Mouse (Mus musculus) CH12.LX (cell line): Measurements from ENCODE around the gene Ifrd1. TPM values are rescaled to one million over a fixed set of nuclear protein-coding genes. Genes with fewer than 3 reads are reported as not detected.

ENCODE experiments used
- DNase-seq: peaks from one replicate; pipeline ENCODE4 v3.0.0-alpha.2; 2013; ENCODE audit errors: extremely low read depth
- H3K27ac ChIP-seq: 2 replicates; pipeline ENCODE4 v1.5.1; 2012; ENCODE audit warnings: low read depth, mild to moderate bottlenecking, control low read depth, moderate library complexity; ENCODE audit not compliant: insufficient read depth
- H3K27me3 ChIP-seq: replicated peaks from 2 replicates; pipeline ENCODE3; 2012; ENCODE audit warnings: inconsistent platforms
- H3K36me3 ChIP-seq, 2 experiments: replicated peaks in 1 of 2; 2 replicates each; pipeline versions ENCODE3 to v1.6.1; 2012; ENCODE audit warnings: inconsistent platforms in 1 of 2, low read length in 1 of 2, mild to moderate bottlenecking in 1 of 2, mixed read lengths in 1 of 2, moderate library complexity in 1 of 2; ENCODE audit not compliant: control insufficient read depth in 1 of 2, insufficient read depth in 1 of 2
- H3K4me1 ChIP-seq, 2 experiments: 2 replicates each; pipeline ENCODE4 v1.6.1; 2012; ENCODE audit warnings: inconsistent platforms in 1 of 2, moderate library complexity in 1 of 2; ENCODE audit not compliant: insufficient read depth in 2 of 2, control insufficient read depth in 1 of 2
- H3K4me2 ChIP-seq: 2 replicates; pipeline ENCODE4 v1.6.1; 2012; ENCODE audit warnings: low read depth, mild to moderate bottlenecking, control low read depth; ENCODE audit not compliant: poor library complexity, insufficient read depth, severe bottlenecking
- H3K4me3 ChIP-seq, 3 experiments: fragments of 150-350 bp in 1 of 3; sonication (generic) in 1 of 3; replicated peaks in 1 of 3; 2 replicates each; pipeline versions ENCODE3 to v1.5.1; 2011 to 2012; ENCODE audit warnings: low read depth in 2 of 3, low read length in 2 of 3, mild to moderate bottlenecking in 2 of 3, moderate library complexity in 2 of 3, control low read depth in 1 of 3, improper control_type of control experiment in 1 of 3, inconsistent platforms in 1 of 3, mixed read lengths in 1 of 3; ENCODE audit not compliant: poor library complexity in 1 of 3
- H3K79me2 ChIP-seq: replicated peaks from 2 replicates; pipeline ENCODE4 v1.6.1; 2012; ENCODE audit warnings: mild to moderate bottlenecking, moderate library complexity; ENCODE audit not compliant: control insufficient read depth, poor library complexity, insufficient read depth, severe bottlenecking; ENCODE audit errors: extremely low read depth
- H3K9ac ChIP-seq: 2 replicates; pipeline ENCODE4 v1.6.1; 2012; ENCODE audit warnings: low read depth, mild to moderate bottlenecking, control low read depth, moderate library complexity; ENCODE audit not compliant: insufficient read depth
- H3K9me3 ChIP-seq: replicated peaks from 2 replicates; pipeline ENCODE3; 2012; ENCODE audit warnings: low read length, inconsistent platforms, mixed read lengths
- BHLHE40 ChIP-seq: IDR thresholded peaks from 2 replicates; pipeline ENCODE4 v1.6.1; 2011; ENCODE audit warnings: mild to moderate bottlenecking, low read depth, low read length, improper control_type of control experiment
- CHD1 ChIP-seq: IDR thresholded peaks from 2 replicates; pipeline ENCODE4 v1.6.1; 2012; ENCODE audit warnings: low read depth, low read length, improper control_type of control experiment, inconsistent platforms
- CHD2 ChIP-seq: IDR thresholded peaks from 2 replicates; pipeline ENCODE4 v1.6.1; 2011; ENCODE audit warnings: low read length, improper control_type of control experiment
- CTCF ChIP-seq, 2 experiments: IDR thresholded peaks in 1 of 2; conservative IDR thresholded peaks in 1 of 2; 2 replicates each; pipeline ENCODE4 v1.5.1; 2011 to 2012; ENCODE audit warnings: low read depth in 2 of 2, low read length in 2 of 2, improper control_type of control experiment in 1 of 2, inconsistent platforms in 1 of 2, mild to moderate bottlenecking in 1 of 2, moderate library complexity in 1 of 2
- ELF1 ChIP-seq: IDR thresholded peaks from 2 replicates; pipeline ENCODE4 v1.6.1; 2014; ENCODE audit warnings: low read depth, mild to moderate bottlenecking, inconsistent platforms, low read length, improper control_type of control experiment
- EP300 ChIP-seq: IDR thresholded peaks from 2 replicates; pipeline ENCODE4 v1.6.1; 2011; ENCODE audit warnings: low read length, improper control_type of control experiment
- IRF4 ChIP-seq: IDR thresholded peaks from 2 replicates; pipeline ENCODE4 v1.6.1; 2014; ENCODE audit warnings: low read depth, mild to moderate bottlenecking, inconsistent platforms, low read length, improper control_type of control experiment
- JUN ChIP-seq: IDR thresholded peaks from 2 replicates; pipeline ENCODE4 v1.6.1; 2011; ENCODE audit warnings: low read depth, mild to moderate bottlenecking, low read length, improper control_type of control experiment, moderate library complexity; ENCODE audit not compliant: insufficient read depth
- MAFK ChIP-seq: IDR thresholded peaks from 2 replicates; pipeline ENCODE4 v1.6.1; 2011; ENCODE audit warnings: low read length, improper control_type of control experiment; ENCODE audit not compliant: insufficient replicate concordance
- MAZ ChIP-seq: IDR thresholded peaks from 2 replicates; pipeline ENCODE4 v1.6.1; 2012; ENCODE audit warnings: low read depth, mild to moderate bottlenecking, inconsistent platforms, low read length, improper control_type of control experiment, moderate library complexity
- MXI1 ChIP-seq: IDR thresholded peaks from 2 replicates; pipeline ENCODE4 v1.6.1; 2011; ENCODE audit warnings: mild to moderate bottlenecking, low read depth, low read length, improper control_type of control experiment
- MYC ChIP-seq: IDR thresholded peaks from 2 replicates; pipeline ENCODE4 v1.6.1; 2011; ENCODE audit warnings: low read depth, mild to moderate bottlenecking, improper control_type of control experiment, low read length
- NELFE ChIP-seq: IDR thresholded peaks from 2 replicates; pipeline ENCODE4 v1.6.1; 2011; ENCODE audit warnings: low read depth, low read length, improper control_type of control experiment
- POLR2A ChIP-seq: IDR thresholded peaks from 2 replicates; pipeline ENCODE4 v1.6.1; 2011; ENCODE audit warnings: low read depth, mild to moderate bottlenecking, improper control_type of control experiment, low read length
- RAD21 ChIP-seq: IDR thresholded peaks from 2 replicates; pipeline ENCODE4 v1.6.1; 2011; ENCODE audit warnings: low read depth, mild to moderate bottlenecking, low read length, improper control_type of control experiment, moderate library complexity
- SMC3 ChIP-seq: IDR thresholded peaks from 2 replicates; pipeline ENCODE4 v1.6.1; 2011; ENCODE audit warnings: low read depth, low read length, improper control_type of control experiment
- TBP ChIP-seq: conservative IDR thresholded peaks from 2 replicates; pipeline ENCODE4 v1.6.1; 2011; ENCODE audit warnings: low read depth, low read length, improper control_type of control experiment
- UBTF ChIP-seq: IDR thresholded peaks from 2 replicates; pipeline ENCODE4 v1.6.1; 2012; ENCODE audit warnings: low read depth, mild to moderate bottlenecking, inconsistent platforms, low read length, improper control_type of control experiment, moderate library complexity
- USF2 ChIP-seq: conservative IDR thresholded peaks from 2 replicates; pipeline ENCODE4 v1.6.1; 2011; ENCODE audit warnings: low read depth, low read length, improper control_type of control experiment
- ZMIZ1 ChIP-seq: IDR thresholded peaks from 2 replicates; pipeline ENCODE4 v1.6.1; 2012; ENCODE audit warnings: low read depth, mild to moderate bottlenecking, inconsistent platforms, low read length, improper control_type of control experiment
- dilution Hi-C: fragments of 300-500 bp; cut with MboI; formaldehyde crosslinking; loops from 2 replicates; pipeline ENCODE4 v1.14.3; 2020; ENCODE audit warnings: low sequenced_read_pairs; ENCODE audit not compliant: extremely low pct_unique_long_range_greater_than_20kb, extremely low pct_ligation_motif_present
- in situ Hi-C: fragments of 300-500 bp; cut with MboI; formaldehyde crosslinking; loops from 3 replicates; pipeline ENCODE4 v1.14.3; 2019; ENCODE audit warnings: low sequenced_read_pairs, low pct_ligation_motif_present, low pct_unique_long_range_greater_than_20kb, mixed read lengths
- polyA plus RNA-seq: library from polyadenylated mRNA; unstranded; fragments of >175 nt; gene quantifications from 2 replicates; pipeline ENCODE4 v1.2.1, GENCODE M21; 2012; ENCODE audit warnings: low read depth; ENCODE audit not compliant: insufficient read length
- total RNA-seq, 2 experiments: library from RNA; depleted of rRNA; stranded (reverse); fragments of 300-350 nt in 1 of 2; fragments of >200 nt in 1 of 2; gene quantifications; 2 replicates each; pipeline ENCODE4 v1.2.3; 2012 to 2014

Gene Ifrd1
- total and polyA plus RNA-seq, 3 experiments: 105 to 427 (median 269) TPM

DNA sequence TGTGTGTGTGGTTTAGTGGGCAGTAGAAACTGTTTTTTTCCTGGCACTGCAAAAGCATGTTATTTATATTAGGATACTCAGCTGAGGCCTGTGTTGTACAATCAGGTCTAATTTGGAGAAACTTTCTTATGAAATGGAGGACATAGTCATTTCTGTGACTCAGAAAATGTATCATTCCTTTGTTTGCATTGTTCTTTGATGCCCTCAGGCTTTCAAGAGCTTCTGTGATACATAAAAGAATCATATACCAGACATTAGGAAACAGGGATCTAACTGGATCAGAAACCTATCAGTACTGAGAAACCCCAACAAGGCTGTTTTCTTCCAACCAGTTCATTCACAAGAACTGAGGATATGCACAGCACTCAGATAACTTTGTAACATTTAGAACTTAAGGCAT is 26.6 kb upstream of the Ifrd1 start:
- no peak for TF ChIP-seq MXI1
- TF ChIP-seq ELF1: no peak
- no peak for TF ChIP-seq IRF4
- TF ChIP-seq CHD1: no peak
- no peak for TF ChIP-seq BHLHE40
- TF ChIP-seq USF2: no peak
- TF ChIP-seq JUN: no peak
- no peak for TF ChIP-seq CTCF (conservative IDR thresholded peaks at IDR 0.05 in 1 of 2, IDR thresholded peaks at IDR 0.05 in 1 of 2; ENCODE audit: low read depth in 2 of 2, low read length in 2 of 2)
- no peak for TF ChIP-seq RAD21
- TF ChIP-seq POLR2A: no peak
- no peak for TF ChIP-seq CHD2
- no peak for TF ChIP-seq NELFE
- no peak for TF ChIP-seq SMC3
- no peak for TF ChIP-seq EP300
- Histone ChIP-seq H3K9me3 (no peaks in the 10 kb centered on the region), H3K27ac (no peak overlapping the region), H3K27me3 (no peaks in the 10 kb centered on the region), H3K4me3 (no peak overlapping the region), H3K9ac (no peak overlapping the region), H3K4me1 (peaks cover 0 to 4% of the 10 kb centered on the region in 2 experiments; a peak in 2 of 4 replicates), H3K36me3 (no peaks in the 10 kb centered on the region), H3K4me2 (no peak overlapping the region), H3K79me2 (no peaks in the 10 kb centered on the region)
- in situ Hi-C loops: loop anchor here (25.0 kb wide), 2 partner anchors 412 to 537 kb away; no protein-coding TSS in a partner anchor
- DNase-seq: no peak
- dilution Hi-C loops: no loop called here

DNA sequence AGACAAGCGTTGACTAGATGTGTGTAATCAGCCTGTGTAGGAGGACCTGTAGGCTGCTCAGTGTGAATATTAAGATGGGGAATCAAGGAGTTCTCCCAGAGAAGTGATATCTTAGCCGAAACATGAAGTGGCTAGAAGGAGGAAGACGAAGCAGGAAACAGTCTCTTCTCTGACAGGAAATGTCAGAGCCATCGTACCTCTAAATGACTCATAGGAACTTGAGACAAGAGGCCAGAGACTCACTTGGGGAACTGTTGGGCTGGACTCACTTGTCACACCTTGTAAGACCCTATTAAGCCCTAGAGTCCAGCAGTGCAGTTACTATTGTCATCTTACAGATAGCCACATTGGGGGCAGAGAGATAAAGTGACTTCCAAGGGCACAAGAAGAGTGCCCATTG is 25.0 kb upstream of the Ifrd1 start:
- no peak for DNase-seq
- no peak overlapping the region for H3K9ac ChIP-seq
- no peak for TF ChIP-seq MAFK
- no peak for TF ChIP-seq TBP
- TF ChIP-seq MXI1: no peak
- TF ChIP-seq ZMIZ1: no peak
- no peak for TF ChIP-seq UBTF
- no peak for TF ChIP-seq MYC
- TF ChIP-seq MAZ: no peak
- TF ChIP-seq USF2: no peak
- TF ChIP-seq, all 38 proteins: peak for 0
- H3K27me3 ChIP-seq: no peaks in the 10 kb centered on the region
- in situ Hi-C loops: loop anchor here (25.0 kb wide), 2 partner anchors 414 to 539 kb away; no protein-coding TSS in a partner anchor
- no peak overlapping the region for H3K27ac ChIP-seq
- H3K4me1 ChIP-seq: peaks cover 0 to 4% of the 10 kb centered on the region in 2 experiments; a peak in 2 of 4 replicates
- dilution Hi-C loops: no loop called here
- no peaks in the 10 kb centered on the region for H3K36me3 ChIP-seq
- H3K79me2 ChIP-seq: no peaks in the 10 kb centered on the region
- H3K4me2 ChIP-seq: no peak overlapping the region
- H3K9me3 ChIP-seq: no peaks in the 10 kb centered on the region
- H3K4me3 ChIP-seq: no peak overlapping the region
